Mouse (Mus musculus) myocyte (in vitro differentiated cells): ENCODE results near the gene Scamp4. TPM values are rescaled to one million over a fixed set of nuclear protein-coding genes. Genes with fewer than 3 reads are reported as not detected.

Experiments used
- H3K27me3 ChIP-seq: one replicate; pipeline ENCODE4 v1.6.1; 2011; ENCODE audit not compliant: control insufficient read depth, insufficient read depth, insufficient read length
- H3K36me3 ChIP-seq: one replicate; pipeline ENCODE4 v1.6.1; 2011; ENCODE audit not compliant: control insufficient read depth, insufficient read depth
- H3K4me2 ChIP-seq: one replicate; pipeline ENCODE4 v1.6.1; 2011; ENCODE audit warnings: low read depth, control low read depth
- H3K4me3 ChIP-seq: one replicate; pipeline ENCODE4 v1.5.1; 2011; ENCODE audit warnings: mild to moderate bottlenecking, control low read depth, moderate library complexity
- H3K79me2 ChIP-seq: one replicate; pipeline ENCODE4 v1.6.1; 2011; ENCODE audit not compliant: control insufficient read depth, insufficient read depth
- H3ac ChIP-seq: one replicate; pipeline ENCODE4 v1.6.1; 2011; ENCODE audit not compliant: control insufficient read depth, insufficient read length
- CEBPB ChIP-seq: IDR thresholded peaks from 2 replicates; pipeline ENCODE4 v1.6.1; 2011; ENCODE audit warnings: mild to moderate bottlenecking, moderate library complexity; ENCODE audit not compliant: poor library complexity, insufficient read depth, severe bottlenecking
- E2F4 ChIP-seq: IDR thresholded peaks from one replicate; pipeline ENCODE4 v1.6.1; 2011; ENCODE audit warnings: mild to moderate bottlenecking, control low read depth, moderate library complexity; ENCODE audit not compliant: insufficient read depth
- MAX ChIP-seq: IDR thresholded peaks from one replicate; pipeline ENCODE4 v1.6.1; 2011; ENCODE audit warnings: low read depth, mild to moderate bottlenecking, control low read depth
- MYOD1 ChIP-seq, 3 experiments: IDR thresholded peaks; one replicate each; pipeline ENCODE4 v1.6.1; 2011; ENCODE audit warnings: control low read depth in 2 of 3, low read depth in 2 of 3, mild to moderate bottlenecking in 2 of 3, moderate library complexity in 1 of 3; ENCODE audit not compliant: insufficient read length in 2 of 3, control insufficient read depth in 1 of 3
- MYOG ChIP-seq, 3 experiments: IDR thresholded peaks; one replicate each; pipeline ENCODE4 v1.6.1; 2011; ENCODE audit warnings: control low read depth in 2 of 3, low read depth in 2 of 3, mild to moderate bottlenecking in 2 of 3; ENCODE audit not compliant: insufficient read length in 2 of 3, control insufficient read depth in 1 of 3, insufficient read depth in 1 of 3
- POLR2A ChIP-seq: IDR thresholded peaks from one replicate; pipeline ENCODE4 v1.6.1; 2011; ENCODE audit warnings: low read depth, mild to moderate bottlenecking, control low read depth, moderate library complexity; ENCODE audit not compliant: insufficient read length
- POLR2AphosphoS2 ChIP-seq: IDR thresholded peaks from one replicate; pipeline ENCODE4 v1.6.1; 2011; ENCODE audit warnings: low read depth, control low read depth; ENCODE audit not compliant: insufficient read length
- REST ChIP-seq: IDR thresholded peaks from one replicate; pipeline ENCODE4 v1.6.1; 2011; ENCODE audit warnings: mild to moderate bottlenecking, control low read depth, moderate library complexity; ENCODE audit not compliant: insufficient read depth, insufficient read length
- SRF ChIP-seq: IDR thresholded peaks from one replicate; pipeline ENCODE4 v1.6.1; 2011; ENCODE audit warnings: low read depth; ENCODE audit not compliant: control insufficient read depth, insufficient read length
- TCF12 ChIP-seq: IDR thresholded peaks from one replicate; pipeline ENCODE4 v1.6.1; 2011; ENCODE audit warnings: mild to moderate bottlenecking, control low read depth; ENCODE audit not compliant: poor library complexity, insufficient read depth, severe bottlenecking
- TCF3 ChIP-seq: IDR thresholded peaks from one replicate; pipeline ENCODE4 v1.6.1; 2011; ENCODE audit warnings: low read depth, control low read depth; ENCODE audit not compliant: insufficient read length
- USF1 ChIP-seq: IDR thresholded peaks from one replicate; pipeline ENCODE4 v1.6.1; 2011; ENCODE audit warnings: low read depth, mild to moderate bottlenecking, control low read depth, moderate library complexity
- polyA plus RNA-seq: library from polyadenylated mRNA; unstranded; fragments of >200 nt; fragmentation: generic; extraction: Trizol; gene quantifications from one replicate; pipeline ENCODE4 v1.2.1, GENCODE M21; 2012; ENCODE audit warnings: missing spikeins

The Scamp4 gene
- polyA plus RNA-seq, 1 experiment: 141 TPM

DNA sequence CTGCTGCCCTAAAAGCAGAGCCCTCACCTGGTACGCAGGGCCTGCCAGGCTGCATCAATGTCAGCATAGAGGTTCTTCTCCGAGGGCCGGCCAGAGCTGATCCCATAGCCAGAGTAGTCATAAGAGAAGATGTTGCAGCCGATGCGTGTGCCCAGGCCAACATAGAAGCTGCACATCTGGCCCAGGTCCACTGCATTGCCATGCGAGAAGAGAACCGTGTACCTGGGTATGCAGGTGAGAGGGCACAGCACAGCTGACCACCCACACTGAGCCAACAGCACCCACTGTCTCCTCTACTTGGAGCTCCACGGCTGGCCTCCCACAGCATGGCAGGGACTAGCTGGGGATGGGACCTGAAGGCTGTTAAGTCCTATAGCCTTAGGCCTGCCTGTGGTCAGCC, 17.1 kb upstream of the Scamp4 start:
- no peaks in the 10 kb centered on the region for H3K36me3 ChIP-seq
- no peak overlapping the region for H3K4me2 ChIP-seq

GRCm38 (mm10) chr10:80586407-80587304, 16.0 kb upstream of the Scamp4 start:
- no peak for TF ChIP-seq REST
- no peak for TF ChIP-seq MAX
- no peak for TF ChIP-seq MYOD1 (IDR thresholded peaks at IDR 0.05; ENCODE audit: control insufficient read depth in 1 of 3, insufficient read length in 2 of 3, low read depth in 2 of 3)
- Histone ChIP-seq H3K4me2 (no peak overlapping the region), H3ac (no peak overlapping the region)

More for the DNA sequence above, 17.1 kb upstream of the Scamp4 start:
- H3K79me2 ChIP-seq: peaks cover 23% of the 10 kb centered on the region
- H3K4me3 ChIP-seq: no peak overlapping the region
- TF ChIP-seq TCF3 (no peak), SRF (no peak), POLR2A (no peak), MAX (no peak), USF1 (no peak), MYOG (IDR thresholded peaks at IDR 0.05; ENCODE audit: control insufficient read depth in 1 of 3, insufficient read depth in 1 of 3, insufficient read length in 2 of 3, low read depth in 2 of 3) (no peak), REST (no peak), TCF12 (no peak), MYOD1 (IDR thresholded peaks at IDR 0.05; ENCODE audit: control insufficient read depth in 1 of 3, insufficient read length in 2 of 3, low read depth in 2 of 3) (no peak), POLR2AphosphoS2 (no peak)
- no peaks in the 10 kb centered on the region for H3K27me3 ChIP-seq
- no peak overlapping the region for H3ac ChIP-seq

GRCm38 (mm10) chr10:80587305-80587657, 15.4 kb upstream of the Scamp4 start:
- Histone ChIP-seq H3K36me3 (no peaks in the 10 kb centered on the region), H3K4me2 (no peak overlapping the region), H3K27me3 (no peaks in the 10 kb centered on the region), H3K4me3 (no peak overlapping the region), H3K79me2 (peaks cover 23% of the 10 kb centered on the region), H3ac (no peak overlapping the region)
- TF ChIP-seq POLR2AphosphoS2 (no peak), MYOG (IDR thresholded peaks at IDR 0.05; ENCODE audit: control insufficient read depth in 1 of 3, insufficient read depth in 1 of 3, insufficient read length in 2 of 3, low read depth in 2 of 3) (peak in 1 of 3 experiments; percentile 41), POLR2A (no peak), CEBPB (no peak), MYOD1 (IDR thresholded peaks at IDR 0.05; ENCODE audit: control insufficient read depth in 1 of 3, insufficient read length in 2 of 3, low read depth in 2 of 3) (peak in 1 of 3 experiments; percentile 7), SRF (no peak), E2F4 (no peak), TCF12 (no peak)

More at GRCm38 (mm10) chr10:80586407-80587304, 16.0 kb upstream of the Scamp4 start:
- H3K4me3 ChIP-seq: no peak overlapping the region
- no peaks in the 10 kb centered on the region for H3K27me3 ChIP-seq
- H3K36me3 ChIP-seq: no peaks in the 10 kb centered on the region
- peaks cover 23% of the 10 kb centered on the region for H3K79me2 ChIP-seq

GRCm38 (mm10) chr10:80589127-80589878, 13.4 kb upstream of the Scamp4 start:
- Histone ChIP-seq H3ac (peak overlapping the region; percentile 83), H3K27me3 (no peaks in the 10 kb centered on the region), H3K36me3 (no peaks in the 10 kb centered on the region), H3K79me2 (peaks cover 23% of the 10 kb centered on the region), H3K4me2 (peak overlapping the region; percentile 74), H3K4me3 (peak overlapping the region; percentile 51)
- no peak for TF ChIP-seq MAX
- TF ChIP-seq E2F4: no peak
- TF ChIP-seq POLR2A: no peak
- no peak for TF ChIP-seq TCF12
- no peak for TF ChIP-seq TCF3
- TF ChIP-seq CEBPB: no peak
- no peak for TF ChIP-seq MYOG (IDR thresholded peaks at IDR 0.05; ENCODE audit: control insufficient read depth in 1 of 3, insufficient read depth in 1 of 3, insufficient read length in 2 of 3, low read depth in 2 of 3)
- TF ChIP-seq REST: no peak
- TF ChIP-seq SRF: no peak
- no peak for TF ChIP-seq MYOD1 (IDR thresholded peaks at IDR 0.05; ENCODE audit: control insufficient read depth in 1 of 3, insufficient read length in 2 of 3, low read depth in 2 of 3)
